Mouse (Mus musculus) lung, embryonic 14.5 days (tissue): ENCODE data around the gene Taar4. TPM values are rescaled to one million over a fixed set of nuclear protein-coding genes. Genes with fewer than 3 reads are reported as not detected.
A peak's percentile ranks its signal among the peaks of the same experiment; 100 is the strongest.

Experiments
- ATAC-seq: fragments of 200-750 bp; cut with Nextera tagmentation; 2 replicates; pipeline ENCODE4 v1.8.0; 2017; ENCODE audit warnings: mild to moderate bottlenecking, moderate TSS enrichment, moderate library complexity; ENCODE audit not compliant: insufficient read depth
- DNase-seq: peaks from one replicate; pipeline ENCODE4 v3.0.0-alpha.2; 2015
- H3K27ac ChIP-seq: fragments of 300-500 bp; sonication (generic); 2 replicates; pipeline ENCODE4 v1.5.1; 2014; ENCODE audit warnings: low read depth, mild to moderate bottlenecking, moderate library complexity
- H3K27me3 ChIP-seq: fragments of 300-500 bp; sonication (generic); 2 replicates; pipeline ENCODE4 v1.6.1; 2014; ENCODE audit warnings: low read length, control low read depth; ENCODE audit not compliant: insufficient read depth
- H3K36me3 ChIP-seq: fragments of 300-500 bp; sonication (generic); 2 replicates; pipeline ENCODE4 v1.6.1; 2014; ENCODE audit warnings: control low read depth; ENCODE audit not compliant: insufficient read depth
- H3K4me1 ChIP-seq: fragments of 300-500 bp; sonication (generic); 2 replicates; pipeline ENCODE4 v1.6.1; 2014; ENCODE audit warnings: antibody characterized with exemption, control low read depth; ENCODE audit not compliant: insufficient read depth
- H3K4me2 ChIP-seq: fragments of 300-500 bp; sonication (generic); 2 replicates; pipeline ENCODE4 v1.6.1; 2014; ENCODE audit warnings: mild to moderate bottlenecking
- H3K4me3 ChIP-seq: fragments of 300-500 bp; sonication (generic); 2 replicates; pipeline ENCODE4 v1.5.1; 2014; ENCODE audit warnings: low read depth, low read length
- H3K9ac ChIP-seq: fragments of 300-500 bp; sonication (generic); 2 replicates; pipeline ENCODE4 v1.6.1; 2014
- H3K9me3 ChIP-seq: fragments of 300-500 bp; sonication (generic); 2 replicates; pipeline ENCODE4 v1.6.1; 2016; ENCODE audit warnings: low read depth, low read length, control low read depth
- CTCF ChIP-seq: IDR thresholded peaks from 2 replicates; pipeline ENCODE4 v1.5.1; 2016; ENCODE audit warnings: antibody characterized with exemption, low read depth
- WGBS: fragments of 180-500 bp; shearing (Covaris S2); extraction: QIAGEN DNeasy Blood & Tissue Kit; methylation state at CpG from one replicate; pipeline ENCODE4 v1.1.7; 2014; 5-methylcytosine and 5-hydroxymethylcytosine counted together
- polyA plus RNA-seq: library from polyadenylated mRNA; unstranded; fragments of >200 nt; fragmentation: Nextera tagmentation; extraction: Ambion mirVana; gene quantifications from 2 replicates; pipeline ENCODE4 v1.2.1, GENCODE M21; 2014

Taar4 gene
- polyA plus RNA-seq, 1 experiment from 2014 or later, result not detected

DNA sequence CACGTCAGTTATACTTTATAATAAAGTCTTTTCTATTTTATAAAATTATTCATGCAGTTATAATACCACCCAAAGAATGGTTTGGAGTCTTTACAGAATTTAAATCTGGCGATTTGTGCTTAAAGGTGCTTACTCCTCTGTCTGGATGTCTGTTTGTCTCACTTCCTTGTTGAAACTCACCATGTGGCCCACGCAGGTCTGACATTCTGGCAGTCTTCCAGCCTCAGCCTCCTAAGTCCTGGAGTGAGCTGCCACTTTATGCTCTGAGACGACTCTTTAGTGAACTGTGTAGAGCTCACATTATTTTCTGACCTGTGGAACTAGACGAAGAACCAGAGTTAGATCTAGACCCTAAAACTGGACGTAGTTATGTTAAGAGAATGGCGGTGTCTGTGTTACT lies 12.3 kb upstream of the Taar4 start:
- no peaks in the 10 kb centered on the region for H3K36me3 ChIP-seq
- H3K27me3 ChIP-seq, result no peaks in the 10 kb centered on the region
- H3K4me2 ChIP-seq, result no peak overlapping the region
- H3K4me3 ChIP-seq, result no peak overlapping the region
- DNase-seq (peak; percentile 27), ATAC-seq (no peak)
- no peak for TF ChIP-seq CTCF
- 48% methylated on average over 7 of the region's 7 CpGs for WGBS
- no peak overlapping the region for H3K9ac ChIP-seq
- no peaks in the 10 kb centered on the region for H3K9me3 ChIP-seq
- H3K27ac ChIP-seq, result no peak overlapping the region
- H3K4me1 ChIP-seq, result no peaks in the 10 kb centered on the region

DNA sequence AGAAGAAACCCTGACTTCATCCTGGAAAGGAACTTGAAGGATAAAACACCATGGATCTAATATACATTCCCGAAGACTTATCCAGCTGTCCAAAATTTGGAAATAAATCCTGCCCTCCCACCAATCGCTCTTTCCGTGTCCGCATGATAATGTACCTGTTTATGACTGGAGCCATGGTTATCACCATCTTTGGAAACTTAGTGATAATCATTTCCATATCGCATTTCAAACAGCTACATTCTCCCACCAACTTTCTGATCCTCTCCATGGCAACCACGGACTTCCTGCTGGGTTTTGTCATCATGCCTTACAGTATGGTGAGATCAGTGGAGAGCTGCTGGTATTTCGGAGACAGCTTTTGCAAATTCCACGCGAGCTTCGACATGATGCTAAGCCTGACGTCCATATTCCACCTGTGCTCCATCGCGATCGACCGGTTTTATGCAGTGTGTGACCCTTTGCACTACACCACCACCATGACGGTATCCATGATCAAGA lies 10.7 kb upstream of the Taar4 start, which contains the start of gene Taar3:
Gene Taar3, plus strand, starts transcription at position 51 of the 498 bp plus-strand sequence.
- Histone ChIP-seq H3K9ac (no peak within 1 kb of the TSS), H3K9me3 (no peaks in the 10 kb centered on the region), H3K4me1 (no peaks in the 10 kb centered on the region), H3K4me3 (no peak within 1 kb of the TSS), H3K36me3 (no peaks in the 10 kb centered on the region), H3K4me2 (no peak within 1 kb of the TSS), H3K27me3 (no peaks in the 10 kb centered on the region), H3K27ac (no peak within 1 kb of the TSS)
- WGBS, result 83% methylated on average over 16 of the region's 16 CpGs
- no peak for TF ChIP-seq CTCF
- ATAC-seq, result no peak
- no peak for DNase-seq

DNA sequence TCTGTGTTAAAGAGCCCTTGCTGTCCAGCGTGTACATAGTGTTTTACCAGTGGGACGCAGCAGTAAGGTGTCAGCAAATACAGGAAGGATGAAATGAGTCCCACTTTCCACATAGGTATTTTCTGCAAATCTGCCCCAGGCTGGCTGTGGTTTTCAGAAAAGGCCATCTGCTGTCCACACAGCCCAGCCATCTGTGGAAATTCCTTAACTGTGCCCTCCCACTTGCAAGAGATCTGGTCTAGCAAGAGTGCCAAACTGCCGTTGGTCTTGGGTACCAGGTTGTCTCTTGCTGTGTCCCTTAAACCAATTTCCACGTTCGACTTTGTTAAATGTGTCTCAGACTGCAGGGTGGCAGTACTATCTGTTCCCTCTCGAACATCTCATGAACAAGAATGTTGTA lies 8.6 kb upstream of the Taar4 start:
- no peak for ATAC-seq
- Histone ChIP-seq H3K27me3 (no peaks in the 10 kb centered on the region), H3K4me1 (no peaks in the 10 kb centered on the region), H3K27ac (no peak overlapping the region), H3K9me3 (no peaks in the 10 kb centered on the region), H3K4me2 (no peak overlapping the region), H3K36me3 (no peaks in the 10 kb centered on the region), H3K4me3 (no peak overlapping the region), H3K9ac (no peak overlapping the region)
- no peak for TF ChIP-seq CTCF
- DNase-seq, result no peak
- WGBS, result 63% methylated on average over 6 of the region's 6 CpGs

- no peak overlapping the region for H3K4me3 ChIP-seq
- H3K27ac ChIP-seq, result no peak overlapping the region
- no peak overlapping the region for H3K9ac ChIP-seq
- H3K9me3 ChIP-seq, result no peaks in the 10 kb centered on the region
- ATAC-seq (no peak), DNase-seq (peak; percentile 16)
- no peaks in the 10 kb centered on the region for H3K27me3 ChIP-seq
- no peak overlapping the region for H3K4me2 ChIP-seq
- WGBS, result 41% methylated on average over 3 of the region's 3 CpGs
- no peaks in the 10 kb centered on the region for H3K36me3 ChIP-seq
- H3K4me1 ChIP-seq, result no peaks in the 10 kb centered on the region
- no peak for TF ChIP-seq CTCF
Observed at GRCm38 (mm10) chr10:23959071-23959470, 1.2 kb upstream of the Taar4 start.

DNA sequence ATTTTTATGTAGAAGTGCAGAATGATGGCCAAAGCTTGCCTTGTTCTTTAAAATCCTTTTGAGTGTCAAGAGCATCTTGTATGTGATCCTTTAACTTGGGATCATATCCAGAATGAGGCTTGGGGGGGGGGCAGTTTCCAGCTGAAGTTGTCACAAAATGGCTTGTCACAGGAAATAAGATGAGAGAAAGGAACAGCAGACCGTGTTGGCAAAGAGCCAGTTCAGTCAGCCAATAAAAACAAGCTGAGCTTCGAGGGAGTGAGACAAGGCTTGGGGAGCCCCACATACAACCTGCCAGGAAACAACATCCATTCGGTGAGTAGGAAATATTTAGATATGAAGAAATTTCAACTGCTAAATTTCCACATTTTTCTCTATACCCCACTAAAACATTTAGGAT lies 3.1 kb downstream of the Taar4 start:
- Histone ChIP-seq H3K36me3 (no peaks in the 10 kb centered on the region), H3K9me3 (no peaks in the 10 kb centered on the region), H3K4me2 (no peak overlapping the region), H3K4me1 (no peaks in the 10 kb centered on the region), H3K27me3 (no peaks in the 10 kb centered on the region), H3K27ac (no peak overlapping the region), H3K4me3 (no peak overlapping the region), H3K9ac (no peak overlapping the region)
- no peak for TF ChIP-seq CTCF
- peak; percentile 28; the same call in 1 of the 2 replicates for ATAC-seq
- peak; percentile 74 for DNase-seq
- 22% methylated on average over 3 of the region's 3 CpGs for WGBS

DNA sequence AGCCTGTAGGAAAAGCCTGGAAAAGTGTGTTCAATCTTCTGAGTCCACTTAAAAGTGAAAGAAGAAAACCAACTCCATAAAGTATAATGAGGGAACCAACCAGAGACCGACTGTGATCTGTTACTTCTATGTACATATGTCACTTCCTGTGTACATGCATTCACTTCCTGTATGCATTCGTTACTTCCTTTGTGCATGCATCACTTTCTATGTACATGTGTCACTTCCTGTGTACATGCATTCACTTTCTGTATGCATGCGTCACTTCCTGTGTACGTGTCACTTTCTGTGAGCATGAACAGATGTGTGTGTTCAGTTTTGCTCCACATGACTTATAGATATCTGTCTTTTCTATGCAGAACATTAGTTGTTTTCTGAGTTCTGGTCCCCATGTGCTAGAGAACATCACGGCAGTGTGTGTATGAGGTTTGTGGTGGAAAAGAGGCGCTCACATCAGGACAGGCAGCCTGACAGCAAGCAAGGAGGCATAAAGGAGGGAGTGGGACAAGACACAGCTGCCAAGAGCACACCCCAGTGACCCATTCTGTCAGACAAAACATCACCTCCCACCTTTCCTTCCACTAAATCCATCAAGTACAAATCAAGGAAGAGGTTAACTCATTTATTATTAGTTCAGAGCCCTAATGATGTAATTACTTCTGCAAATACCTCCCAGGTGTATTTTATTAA lies 4.8 kb downstream of the Taar4 start:
- H3K4me3 ChIP-seq, result no peak overlapping the region
- H3K9ac ChIP-seq, result no peak overlapping the region
- no peak for TF ChIP-seq CTCF
- no peak overlapping the region for H3K27ac ChIP-seq
- WGBS, result 66% methylated on average over 6 of the region's 6 CpGs
- H3K36me3 ChIP-seq, result no peaks in the 10 kb centered on the region
- H3K4me1 ChIP-seq, result no peaks in the 10 kb centered on the region
- no peak for ATAC-seq
- H3K9me3 ChIP-seq, result no peaks in the 10 kb centered on the region
- no peak overlapping the region for H3K4me2 ChIP-seq
- DNase-seq, result peak; percentile 12
- no peaks in the 10 kb centered on the region for H3K27me3 ChIP-seq

DNA sequence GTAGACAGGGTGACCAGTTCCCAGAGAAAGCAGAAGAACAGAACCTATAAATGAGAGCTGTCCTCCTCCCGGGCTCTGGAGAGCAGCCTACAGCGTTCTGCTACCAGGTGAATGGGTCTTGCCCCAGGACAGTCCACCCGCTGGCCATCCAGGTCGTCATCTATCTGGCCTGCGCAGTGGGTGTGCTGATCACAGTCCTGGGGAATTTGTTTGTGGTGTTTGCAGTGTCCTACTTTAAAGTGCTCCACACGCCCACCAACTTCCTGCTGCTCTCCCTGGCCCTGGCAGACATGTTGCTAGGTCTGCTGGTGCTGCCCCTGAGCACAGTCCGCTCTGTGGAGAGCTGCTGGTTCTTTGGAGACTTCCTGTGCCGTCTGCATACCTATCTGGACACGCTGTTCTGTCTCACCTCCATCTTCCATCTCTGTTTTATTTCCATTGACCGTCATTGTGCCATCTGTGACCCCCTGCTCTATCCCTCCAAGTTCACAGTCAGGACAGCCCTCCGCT lies 10.4 kb downstream of the Taar4 start, which contains the start of gene Taar5:
Gene Taar5, plus strand, starts transcription at position 51 of the 510 bp plus-strand sequence.
- ATAC-seq (no peak), DNase-seq (no peak)
- Histone ChIP-seq H3K36me3 (no peaks in the 10 kb centered on the region), H3K9me3 (no peaks in the 10 kb centered on the region), H3K4me2 (no peak within 1 kb of the TSS), H3K27me3 (no peaks in the 10 kb centered on the region), H3K4me3 (no peak within 1 kb of the TSS), H3K4me1 (no peaks in the 10 kb centered on the region), H3K27ac (no peak within 1 kb of the TSS), H3K9ac (no peak within 1 kb of the TSS)
- WGBS, result 83% methylated on average over 11 of the region's 11 CpGs
- TF ChIP-seq CTCF, result no peak
